Mouse (Mus musculus) retina, postnatal 7 days (tissue): Measurements from ENCODE around the gene Myom1.

Experiments
- DNase-seq: peaks from one replicate; pipeline ENCODE4 v3.0.0-alpha.2; 2012; ENCODE audit warnings: low read depth, low spot score

Myom1 gene

GRCm38 (mm10) chr17:71014911-71015310 is 12.5 kb downstream of the Myom1 start:
- no peak for DNase-seq

DNA sequence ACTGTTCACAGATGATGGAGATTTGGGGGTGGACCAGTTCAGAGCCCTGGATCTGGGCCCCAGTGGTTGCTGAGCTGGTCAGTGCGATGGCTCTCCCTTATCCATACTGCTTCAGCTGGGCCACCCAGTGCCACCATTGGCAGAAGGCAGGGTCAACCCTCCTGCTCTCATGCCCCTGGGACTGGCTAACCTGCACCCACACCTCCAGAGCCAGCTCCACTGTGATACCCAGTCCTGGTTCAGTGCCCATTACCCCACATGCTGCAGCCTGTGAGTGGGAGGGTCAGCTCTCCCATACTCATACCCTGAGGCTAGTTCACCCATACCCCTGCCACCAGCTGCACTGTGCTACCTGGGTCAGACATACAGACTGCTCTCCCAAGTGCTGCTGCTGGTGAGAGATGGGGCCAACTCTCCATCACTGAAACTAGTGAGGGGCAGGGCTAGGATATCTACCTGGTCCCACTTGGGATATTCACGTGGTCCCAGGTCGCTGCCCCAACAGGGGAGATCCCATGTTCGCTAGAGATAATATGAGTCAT is 15.1 kb downstream of the Myom1 start:
- no peak for DNase-seq

GRCm38 (mm10) chr17:71018151-71018550 is 15.7 kb downstream of the Myom1 start:
- no peak for DNase-seq

DNA sequence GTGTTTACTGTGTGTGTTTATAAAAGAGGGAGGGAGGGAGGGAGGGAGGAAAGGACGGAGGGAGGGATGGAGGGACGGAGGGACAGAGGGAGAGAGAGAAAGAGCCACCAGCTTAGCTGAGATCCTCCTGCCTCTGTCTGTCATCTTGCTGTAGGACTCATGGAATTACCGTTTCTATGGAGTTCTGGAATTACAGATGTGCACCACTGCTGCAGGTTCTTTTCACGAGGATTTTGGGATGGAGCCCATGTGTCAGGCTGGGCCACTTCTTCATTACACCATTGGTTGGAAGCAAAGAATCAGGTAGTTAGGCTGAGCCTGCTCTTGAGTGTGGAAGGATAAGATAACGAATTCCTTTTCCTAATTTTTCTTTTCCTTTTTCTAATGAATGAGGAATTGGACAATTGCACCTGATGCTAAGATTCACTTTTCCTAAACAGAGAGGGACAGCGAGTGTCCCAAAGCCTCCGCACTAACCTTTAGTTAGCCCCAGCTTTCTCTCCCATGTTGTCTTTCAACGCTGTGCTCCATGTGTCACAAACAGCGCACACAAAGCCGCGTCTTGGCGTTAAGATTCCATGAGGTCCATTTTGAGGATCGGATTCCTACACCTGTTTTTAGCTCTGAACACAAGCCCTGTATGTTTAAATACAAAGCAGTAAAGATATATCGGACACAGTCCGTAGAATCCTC is 16.3 kb downstream of the Myom1 start:
- DNase-seq: no peak

DNA sequence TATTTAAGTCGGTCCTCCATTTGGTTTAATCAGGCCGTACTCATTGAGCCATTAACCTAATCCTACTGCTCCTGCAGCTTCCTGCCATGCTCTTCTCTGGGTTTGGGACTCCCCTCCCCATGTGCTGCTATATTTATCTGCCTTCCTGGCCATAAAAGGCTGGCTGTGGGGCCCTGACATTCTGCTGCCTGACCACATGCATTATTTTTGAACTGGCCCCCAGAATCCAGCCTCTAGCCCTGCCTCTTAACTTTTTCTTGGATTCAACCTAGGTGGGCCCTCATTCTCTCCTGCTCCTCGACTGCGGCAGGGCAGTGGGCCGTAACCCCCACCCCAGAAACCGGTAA is 16.8 kb downstream of the Myom1 start:
- DNase-seq: no peak

DNA sequence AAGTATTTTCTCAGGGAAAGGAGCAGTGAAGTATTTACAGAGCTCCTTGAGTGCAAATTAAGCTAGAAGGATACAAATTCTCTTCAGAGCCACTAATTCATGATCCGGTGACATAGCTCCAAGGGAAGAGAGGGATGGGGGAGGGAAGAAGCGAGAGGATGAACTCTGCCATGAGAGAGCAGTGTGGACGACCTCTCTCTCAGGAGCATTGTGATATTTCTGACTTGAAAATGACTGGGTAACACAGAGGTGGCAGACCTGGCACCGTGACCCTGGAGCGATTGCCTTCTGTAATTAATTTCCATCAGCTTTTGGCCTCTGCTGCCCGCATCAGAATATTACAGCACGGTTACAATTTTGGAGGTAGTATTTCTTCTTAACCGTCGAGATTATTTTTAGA is 17.4 kb downstream of the Myom1 start:
- no peak for DNase-seq

DNA sequence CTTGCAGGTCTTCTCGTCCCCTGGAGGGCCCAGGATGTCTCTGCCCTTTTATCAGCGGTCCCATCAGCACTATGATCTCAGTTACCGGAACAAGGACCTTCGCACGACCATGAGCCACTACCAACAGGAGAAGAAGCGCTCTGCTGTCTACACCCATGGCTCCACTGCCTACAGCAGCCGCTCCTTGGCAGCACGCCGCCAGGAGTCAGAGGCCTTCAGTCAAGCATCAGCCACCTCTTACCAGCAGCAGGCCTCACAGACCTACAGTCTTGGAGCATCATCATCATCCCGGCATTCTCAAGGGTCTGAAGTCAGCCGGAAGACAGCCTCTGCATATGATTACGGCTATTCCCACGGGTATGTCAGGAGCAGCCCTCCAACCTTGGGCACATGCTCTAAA is 20.4 kb downstream of the Myom1 start:
- no peak for DNase-seq

DNA sequence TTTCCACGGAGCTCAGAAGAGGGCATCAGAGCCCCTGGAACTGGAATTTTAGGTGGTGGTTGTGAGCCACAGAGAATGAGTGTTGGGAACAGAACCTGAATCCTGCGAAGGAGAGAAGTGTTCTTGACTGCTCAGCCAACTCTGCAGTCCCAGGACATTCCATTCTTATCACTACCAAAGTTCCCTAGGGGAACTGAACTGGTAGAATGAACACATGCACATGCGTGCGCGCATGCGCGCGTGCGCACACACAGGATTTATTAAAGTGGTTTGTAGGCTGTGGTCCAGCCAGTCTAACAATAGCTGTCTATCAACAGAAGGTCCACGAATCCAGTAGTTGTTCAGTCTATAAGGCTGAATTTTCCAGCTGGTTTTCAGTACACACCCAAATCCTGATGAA is 21.6 kb downstream of the Myom1 start:
- DNase-seq: no peak

GRCm38 (mm10) chr17:71025922-71026321 is 23.5 kb downstream of the Myom1 start:
- DNase-seq: no peak

DNA sequence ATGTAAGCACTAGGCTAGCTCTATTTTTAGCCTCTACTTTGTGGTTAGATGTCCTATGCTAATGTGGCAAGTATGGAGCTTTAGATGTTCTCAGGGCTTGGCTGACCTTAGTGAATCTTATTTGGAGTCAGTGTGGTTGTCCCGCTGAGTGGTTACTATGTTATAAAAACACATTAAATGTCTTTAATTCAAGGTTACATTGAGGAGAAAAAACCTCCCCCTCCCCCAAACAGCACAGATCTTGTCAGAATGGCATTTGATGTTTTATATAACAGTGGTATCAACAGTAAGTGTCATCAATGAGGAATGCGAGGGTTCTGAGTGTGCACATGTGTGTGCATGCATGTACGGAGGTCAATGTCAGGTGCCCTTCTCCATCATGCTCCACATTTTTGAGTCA is 24.8 kb downstream of the Myom1 start:
- DNase-seq: no peak

DNA sequence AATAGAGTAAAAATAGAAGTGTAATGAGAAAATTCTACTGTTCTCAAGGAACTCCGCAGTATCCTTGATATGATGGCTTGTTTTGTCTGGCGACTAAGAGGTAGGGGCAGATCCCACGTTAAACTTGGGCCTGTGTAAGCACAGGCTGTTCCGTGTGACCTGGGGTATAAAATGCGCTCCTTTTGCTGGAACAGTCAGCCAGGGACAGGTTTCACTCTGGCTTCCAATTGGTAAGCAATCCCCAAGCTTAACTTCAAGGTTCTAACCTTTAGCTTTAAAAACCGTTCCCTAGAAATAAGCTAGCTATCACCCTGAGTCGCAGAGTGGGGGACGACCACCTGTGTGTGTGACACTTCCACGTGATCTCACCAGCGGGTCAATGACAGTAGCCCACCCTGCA is 30.3 kb downstream of the Myom1 start:
- DNase-seq: no peak

GRCm38 (mm10) chr17:71034472-71034871 is 32.0 kb downstream of the Myom1 start:
- no peak for DNase-seq

DNA sequence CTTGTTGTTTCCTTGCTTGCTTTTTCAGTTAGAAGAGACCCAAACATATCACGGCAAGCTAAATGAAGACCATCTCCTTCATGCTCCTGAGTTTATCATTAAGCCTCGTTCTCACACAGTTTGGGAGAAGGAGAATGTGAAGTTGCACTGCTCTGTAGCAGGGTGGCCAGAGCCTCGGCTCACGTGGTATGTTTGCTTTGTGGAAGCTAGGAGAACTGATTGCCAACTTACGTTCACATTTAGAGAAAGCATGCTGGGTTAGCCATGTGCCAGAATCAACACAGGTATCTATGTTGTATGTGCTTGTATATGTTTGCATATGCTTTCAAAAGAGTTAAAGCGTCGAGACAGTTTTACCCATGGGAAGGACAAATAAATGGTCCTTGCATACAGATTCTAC is 34.8 kb downstream of the Myom1 start:
- no peak for DNase-seq

- DNase-seq: no peak
Observed at GRCm38 (mm10) chr17:71038812-71039211, 36.4 kb downstream of the Myom1 start.

DNA sequence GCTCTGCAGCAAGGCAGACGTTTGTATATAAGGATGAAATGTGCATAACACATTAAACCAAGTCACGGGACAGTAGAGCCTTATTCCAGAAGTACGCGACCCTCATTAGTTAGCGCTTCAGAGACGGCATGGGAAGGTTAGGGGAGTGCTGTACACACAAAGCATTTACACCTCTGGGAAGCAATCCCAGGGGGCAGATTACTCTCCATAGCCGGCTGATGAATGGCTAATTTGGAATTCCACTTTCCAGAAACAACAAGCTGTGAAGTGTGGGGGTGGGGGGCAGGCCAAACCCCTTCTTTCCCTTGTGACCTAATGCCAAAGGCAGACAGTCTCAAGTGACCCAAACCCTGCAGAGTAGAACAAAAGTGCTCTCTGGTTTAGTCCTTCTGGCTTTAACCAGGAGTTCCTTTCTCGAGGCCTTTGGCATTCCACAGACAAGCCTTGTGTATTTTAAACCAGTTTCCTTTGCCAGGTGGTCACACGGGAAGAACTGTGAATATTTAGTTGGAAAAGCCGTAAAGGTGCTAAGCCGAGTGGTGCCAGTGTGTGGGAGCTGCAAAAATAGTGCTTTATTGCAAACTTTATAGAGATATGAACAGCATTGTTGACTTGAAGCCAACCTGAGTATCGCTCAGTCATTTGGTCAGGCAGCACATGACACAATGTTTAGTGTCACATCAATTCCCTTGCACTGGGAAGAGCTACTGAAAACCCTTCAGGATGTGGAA is 37.6 kb downstream of the Myom1 start:
- DNase-seq: no peak

DNA sequence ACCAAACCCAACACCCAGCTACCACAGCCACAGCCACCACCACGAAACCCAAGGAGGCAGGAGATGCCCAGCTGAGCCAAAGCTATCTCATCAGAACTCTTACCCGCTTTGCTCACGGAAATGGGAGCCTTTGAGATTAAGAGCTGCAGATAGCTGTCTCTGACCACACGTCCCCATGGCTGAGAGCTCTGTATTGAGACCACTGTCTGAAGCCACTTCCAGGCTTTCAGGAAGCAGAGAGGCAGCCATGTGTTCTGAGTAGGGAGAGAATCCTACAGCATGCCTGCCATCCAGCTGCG is 38.1 kb downstream of the Myom1 start:
- DNase-seq: no peak

- DNase-seq: no peak
Observed at GRCm38 (mm10) chr17:71042645-71043044, 40.2 kb downstream of the Myom1 start.

- no peak for DNase-seq
Observed at GRCm38 (mm10) chr17:71045591-71045990, 43.2 kb downstream of the Myom1 start.

DNA sequence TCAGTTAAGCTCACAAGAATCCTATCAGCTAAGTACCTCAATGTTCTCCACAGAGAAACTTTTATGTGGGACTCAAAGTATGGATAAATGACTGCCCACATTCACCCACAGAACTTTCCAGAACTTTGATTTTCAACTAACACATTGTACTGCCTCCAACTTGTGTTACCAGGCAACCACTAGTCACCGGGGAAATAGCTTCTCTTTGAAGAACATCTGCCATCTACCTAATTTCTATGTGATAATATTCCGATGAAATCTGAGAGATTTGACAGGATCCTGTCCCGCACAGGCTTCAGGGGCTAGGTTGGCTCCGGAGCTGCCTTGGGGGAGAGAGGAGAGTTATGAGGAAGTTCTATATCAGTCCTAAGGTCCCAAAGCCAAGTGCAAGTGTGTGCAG is 44.4 kb downstream of the Myom1 start:
- DNase-seq: no peak

GRCm38 (mm10) chr17:71049292-71049691 is 46.9 kb downstream of the Myom1 start:
- DNase-seq: no peak

DNA sequence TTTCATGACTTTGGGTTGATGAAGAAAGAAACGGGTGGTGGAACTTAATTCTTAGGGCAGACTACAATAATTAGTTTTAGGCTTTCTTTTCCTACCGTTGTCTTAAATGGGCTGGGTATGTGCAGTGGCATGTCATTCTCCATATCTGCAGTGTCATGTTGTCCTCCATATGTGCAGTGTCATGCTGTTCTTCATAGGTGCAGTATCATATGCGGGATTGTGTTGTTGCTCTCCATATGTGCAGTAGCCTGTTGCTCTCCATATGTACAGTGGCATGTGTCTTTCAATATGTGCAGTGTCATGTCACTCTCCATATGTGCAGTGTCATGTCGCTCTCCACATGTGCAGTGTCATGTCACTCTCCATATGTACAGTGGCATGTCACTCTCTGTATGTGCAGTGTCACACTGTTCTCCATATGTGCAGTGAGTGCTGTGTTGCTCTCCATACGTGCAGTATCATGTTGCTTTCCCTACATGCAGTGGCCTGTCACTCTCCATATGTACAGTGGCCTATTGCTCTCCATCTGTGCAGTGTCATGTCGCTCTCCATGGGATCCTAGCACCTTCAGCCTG is 50.8 kb downstream of the Myom1 start:
- no peak for DNase-seq

DNA sequence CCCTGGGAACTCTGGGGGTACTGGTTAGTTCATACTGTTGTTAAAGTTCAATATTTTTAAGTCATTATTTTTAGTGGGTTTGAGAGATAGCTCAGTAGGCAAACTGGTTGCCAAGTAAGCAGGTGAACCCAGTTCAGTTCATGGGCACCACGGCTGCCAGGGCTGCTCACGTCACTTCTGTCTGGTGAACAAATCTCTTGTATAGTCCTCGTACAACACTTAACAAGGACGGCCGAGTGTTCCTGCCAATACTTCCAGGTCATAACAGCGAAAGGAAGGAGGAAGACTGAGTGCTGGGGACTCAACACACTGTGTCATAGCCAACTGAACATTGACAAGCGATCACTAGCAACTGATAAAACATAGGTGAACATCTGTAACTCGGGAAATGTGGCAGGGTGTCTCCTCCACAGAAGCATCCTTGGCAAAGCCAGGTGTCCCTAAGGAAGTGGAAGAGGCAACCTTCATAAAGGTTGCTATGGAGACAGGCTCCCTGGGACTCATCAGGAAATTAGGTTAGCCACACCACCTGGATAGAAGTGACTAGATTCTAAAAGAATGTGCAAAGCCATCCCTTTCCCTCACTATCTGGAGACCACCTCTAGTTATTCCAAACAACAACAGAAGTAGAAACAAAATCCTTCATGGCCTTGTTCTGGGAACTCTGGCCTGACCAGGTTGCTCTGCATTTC is 52.9 kb downstream of the Myom1 start:
- DNase-seq: no peak

GRCm38 (mm10) chr17:71056405-71056804 is 54.0 kb downstream of the Myom1 start:
- no peak for DNase-seq
